Mouse (Mus musculus) embryonic facial prominence, embryonic 15.5 days (tissue): ENCODE results near the gene Pkmyt1. TPM values are rescaled to one million over a fixed set of nuclear protein-coding genes. Genes with fewer than 3 reads are reported as not detected.

Experiments used
- ATAC-seq: fragments of 200-750 bp; cut with Nextera tagmentation; 2 replicates; pipeline ENCODE4 v1.8.0; 2017; ENCODE audit warnings: low read depth, moderate TSS enrichment; ENCODE audit not compliant: insufficient number of reproducible peaks, low FRiP score, low TSS enrichment
- H3K27ac ChIP-seq: fragments of 300-500 bp; sonication (generic); replicated peaks from 2 replicates; pipeline ENCODE4 v1.5.1; 2015; ENCODE audit warnings: mild to moderate bottlenecking, inconsistent platforms
- H3K27me3 ChIP-seq: fragments of 300-500 bp; sonication (generic); 2 replicates; pipeline ENCODE4 v1.6.1; 2015; ENCODE audit warnings: inconsistent platforms
- H3K36me3 ChIP-seq: fragments of 300-500 bp; sonication (generic); 2 replicates; pipeline ENCODE4 v1.6.1; 2015; ENCODE audit warnings: mild to moderate bottlenecking, inconsistent platforms
- H3K4me1 ChIP-seq: fragments of 300-500 bp; sonication (generic); 2 replicates; pipeline ENCODE4 v1.6.1; 2015; ENCODE audit warnings: inconsistent platforms
- H3K4me2 ChIP-seq: fragments of 300-500 bp; sonication (generic); replicated peaks from 2 replicates; pipeline ENCODE4 v1.6.1; 2015; ENCODE audit warnings: mild to moderate bottlenecking, inconsistent platforms
- H3K4me3 ChIP-seq: fragments of 300-500 bp; sonication (generic); replicated peaks from 2 replicates; pipeline ENCODE4 v1.5.1; 2015; ENCODE audit warnings: mild to moderate bottlenecking, inconsistent platforms
- H3K9ac ChIP-seq: fragments of 300-500 bp; sonication (generic); 2 replicates; pipeline ENCODE4 v1.6.1; 2015; ENCODE audit warnings: inconsistent platforms
- H3K9me3 ChIP-seq: fragments of 300-500 bp; sonication (generic); replicated peaks from 2 replicates; pipeline ENCODE4 v1.6.1; 2016; ENCODE audit warnings: inconsistent platforms
- WGBS: fragments of 180-500 bp; shearing (Covaris S2); methylation state at CpG from one replicate; pipeline ENCODE4 v1.1.7; 2015; 5-methylcytosine and 5-hydroxymethylcytosine counted together
- polyA plus RNA-seq: library from polyadenylated mRNA; unstranded; fragments of >200 nt; fragmentation: Nextera tagmentation; extraction: Ambion mirVana; gene quantifications from 2 replicates; pipeline ENCODE4 v1.2.1, GENCODE M21; 2015

Pkmyt1 gene
- polyA plus RNA-seq, 1 experiment from 2014 or later: 55.8 TPM

DNA sequence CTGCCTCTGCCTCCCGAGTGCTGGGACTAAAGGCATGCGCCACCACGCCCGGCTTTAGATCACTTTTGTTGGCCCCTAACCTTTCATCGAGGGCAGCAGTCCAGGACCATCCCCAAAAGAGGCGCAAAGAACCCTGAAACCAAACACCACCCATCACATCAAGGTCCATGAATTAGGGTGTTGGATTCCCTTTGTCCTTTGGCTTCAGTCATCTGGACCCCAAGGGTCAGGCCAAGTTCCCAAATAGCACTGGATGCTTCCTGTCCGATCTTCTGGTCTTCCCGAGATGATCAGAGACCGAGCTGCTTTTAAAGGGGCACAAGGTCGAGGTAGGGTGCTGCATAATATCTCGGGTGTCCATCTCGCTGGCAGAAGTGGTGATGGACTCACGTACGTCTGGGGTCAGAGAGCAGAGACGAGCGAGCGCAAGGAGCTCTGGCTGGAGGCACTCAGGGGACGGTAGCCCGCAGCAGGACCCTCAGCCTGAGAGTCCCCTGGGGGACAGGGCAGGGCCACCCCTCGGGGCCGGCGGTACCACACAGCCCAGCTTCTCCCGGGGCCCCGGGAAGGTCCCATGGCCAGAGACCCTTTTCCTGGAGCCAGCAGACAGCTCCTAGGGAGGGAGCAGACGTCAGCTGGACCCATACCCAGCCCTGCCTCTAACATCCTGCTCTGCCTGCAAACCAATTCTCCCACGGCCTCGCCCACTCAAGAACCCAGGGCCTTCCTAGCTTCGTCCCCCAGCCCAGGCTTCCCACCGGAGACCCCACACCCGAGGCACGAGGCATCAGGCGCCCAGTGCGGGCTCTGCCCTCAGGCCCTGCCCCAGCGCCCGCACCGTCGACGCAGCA lies 15.4 kb downstream of the Pkmyt1 start:
- no peak for ATAC-seq
- Histone ChIP-seq H3K4me3 (peak overlapping the region; percentile 42), H3K4me2 (peak overlapping the region; percentile 50), H3K36me3 (peaks cover 4% of the 10 kb centered on the region; the same call in 1 of the 2 replicates), H3K27me3 (peaks cover 64% of the 10 kb centered on the region), H3K4me1 (peaks cover 69% of the 10 kb centered on the region), H3K27ac (no peak overlapping the region), H3K9ac (no peak overlapping the region; the same call in 1 of the 2 replicates), H3K9me3 (no peaks in the 10 kb centered on the region)
- WGBS: 44% methylated on average over 38 of the region's 38 CpGs

DNA sequence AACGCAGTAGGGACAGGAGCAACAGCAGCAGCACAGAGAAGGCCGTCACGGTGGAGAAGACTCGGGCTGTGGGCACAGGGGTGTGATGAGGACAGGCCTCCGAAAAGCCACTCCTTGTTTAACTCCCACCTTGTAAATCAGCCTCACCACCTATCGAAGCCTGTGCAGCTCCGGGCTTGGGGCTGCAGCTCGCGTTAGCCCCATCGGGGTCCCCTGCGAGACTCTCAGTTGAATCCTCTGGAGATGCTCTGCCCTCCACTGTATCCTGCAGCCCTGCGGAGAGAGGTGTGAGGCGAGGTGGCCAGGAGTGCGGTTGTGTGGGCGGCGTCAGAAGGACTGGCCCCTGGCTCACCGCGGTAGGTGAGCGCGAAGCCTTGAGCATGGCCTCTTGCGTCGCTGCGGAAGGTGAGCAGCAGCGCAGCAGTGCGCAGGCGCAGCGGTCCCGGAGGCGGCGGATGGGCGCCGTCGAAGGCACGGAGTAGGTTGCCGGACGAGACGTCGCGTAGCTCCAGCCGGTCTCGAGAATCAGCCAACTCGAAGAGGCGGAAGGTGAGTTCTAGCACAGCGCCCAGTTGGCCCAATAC lies 16.2 kb downstream of the Pkmyt1 start:
- H3K9ac ChIP-seq: no peak overlapping the region; the same call in 1 of the 2 replicates
- 10% methylated on average over 44 of the region's 44 CpGs for WGBS
- H3K4me1 ChIP-seq: peaks cover 69% of the 10 kb centered on the region
- ATAC-seq: no peak
- peaks cover 69% of the 10 kb centered on the region for H3K27me3 ChIP-seq
- no peaks in the 10 kb centered on the region for H3K36me3 ChIP-seq
- H3K9me3 ChIP-seq: no peaks in the 10 kb centered on the region
- H3K27ac ChIP-seq: no peak overlapping the region
- peak overlapping the region; percentile 42 for H3K4me3 ChIP-seq
- peak overlapping the region; percentile 50 for H3K4me2 ChIP-seq

DNA sequence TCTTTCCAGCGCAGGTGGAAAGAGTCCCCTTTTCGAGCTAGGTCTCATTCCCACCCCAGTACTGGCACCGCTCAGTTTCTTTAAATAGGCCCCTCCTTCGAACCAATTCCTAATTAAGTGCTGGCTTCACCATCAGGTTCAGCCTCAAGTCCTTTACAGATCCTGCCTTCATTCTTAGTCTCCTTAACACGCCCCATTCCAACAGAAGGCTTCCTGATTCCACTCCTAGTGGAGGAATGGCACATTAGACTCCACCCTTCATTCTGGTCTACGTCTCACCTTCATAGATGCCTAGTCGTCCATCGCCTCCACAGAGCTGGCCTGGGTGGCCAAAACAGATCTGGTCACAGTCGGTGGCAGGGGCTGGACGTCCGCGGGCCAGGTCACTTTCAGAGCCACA lies 16.8 kb downstream of the Pkmyt1 start:
- Histone ChIP-seq H3K9ac (no peak overlapping the region), H3K9me3 (no peaks in the 10 kb centered on the region), H3K27ac (no peak overlapping the region), H3K36me3 (no peaks in the 10 kb centered on the region), H3K27me3 (peaks cover 74% of the 10 kb centered on the region), H3K4me2 (peak overlapping the region; percentile 50), H3K4me3 (peak overlapping the region; percentile 42), H3K4me1 (peaks cover 68% of the 10 kb centered on the region)
- 56% methylated on average over 12 of the region's 12 CpGs for WGBS
- ATAC-seq: no peak

- H3K27me3 ChIP-seq: peaks cover 76% of the 10 kb centered on the region
- H3K36me3 ChIP-seq: no peaks in the 10 kb centered on the region
- peak overlapping the region; percentile 42 for H3K4me3 ChIP-seq
- 19% methylated on average over 8 of the region's 8 CpGs for whole genome bisulfite sequencing
- peak overlapping the region; percentile 17; the same call in 1 of the 2 replicates for H3K4me2 ChIP-seq
- no peak overlapping the region for H3K9ac ChIP-seq
- H3K4me1 ChIP-seq: peaks cover 58% of the 10 kb centered on the region
- H3K9me3 ChIP-seq: no peaks in the 10 kb centered on the region
- no peak for ATAC-seq
- 0 out of 2 replicates have a peak overlapping the region, but pooled peaks have one; percentile 4 for H3K27ac ChIP-seq
These were observed 17.9 kb downstream of the Pkmyt1 start for GRCm38 (mm10) chr17:23744076-23744475.

GRCm38 (mm10) chr17:23744651-23745050 lies 18.5 kb downstream of the Pkmyt1 start:
- Histone ChIP-seq H3K27me3 (peaks cover 73% of the 10 kb centered on the region), H3K36me3 (no peaks in the 10 kb centered on the region), H3K4me1 (peaks cover 54% of the 10 kb centered on the region), H3K9me3 (no peaks in the 10 kb centered on the region), H3K9ac (no peak overlapping the region), H3K4me2 (peak overlapping the region; percentile 62), H3K27ac (no peak overlapping the region), H3K4me3 (peak overlapping the region; percentile 42)
- 3% methylated on average over 14 of the region's 14 CpGs for WGBS
- no peak for ATAC-seq

DNA sequence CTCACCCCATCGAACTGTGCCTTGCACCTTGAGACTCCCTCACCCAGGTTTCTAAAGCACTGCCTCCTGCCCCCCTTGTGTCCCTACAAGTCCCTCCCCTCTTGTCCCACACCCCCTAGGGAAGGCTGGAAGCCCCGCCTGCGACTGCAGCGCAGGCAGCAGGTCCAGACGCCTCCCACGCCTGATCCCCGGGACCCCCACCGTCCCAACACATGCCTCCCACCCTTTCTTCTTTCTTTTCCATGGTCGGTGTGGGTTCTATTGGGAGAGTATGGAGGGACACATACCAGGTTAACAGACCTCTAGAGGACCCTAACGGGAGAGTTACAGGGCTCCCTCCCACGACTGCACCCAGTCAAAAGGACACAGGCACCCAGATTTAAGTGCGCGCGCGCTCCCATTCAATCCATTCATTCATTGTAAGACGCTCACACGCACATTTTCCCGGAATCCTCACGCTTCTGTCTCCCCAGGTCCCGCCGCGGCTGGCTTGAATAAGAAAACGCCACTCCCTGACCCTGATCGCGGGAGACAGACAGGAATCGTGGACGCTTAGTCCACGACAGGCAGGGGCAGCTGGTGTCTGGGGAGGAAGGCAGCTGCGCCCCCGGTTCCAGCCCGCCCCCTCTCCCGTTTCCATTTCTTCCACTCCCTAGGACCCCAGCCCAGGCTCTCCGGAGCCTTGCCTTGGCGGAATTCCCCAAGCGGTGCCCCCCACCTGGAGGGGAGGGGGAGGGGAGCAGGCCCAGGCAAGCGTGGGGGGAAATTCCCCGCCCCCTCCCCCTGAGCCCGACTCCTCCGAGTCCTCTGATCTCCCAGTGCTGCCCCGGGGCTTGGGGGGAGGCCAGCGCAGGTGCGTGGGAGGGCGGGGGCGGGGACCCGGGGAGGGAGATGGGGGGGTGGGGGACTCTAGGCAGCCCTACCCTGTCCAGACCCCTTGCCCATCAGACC lies 19.4 kb downstream of the Pkmyt1 start, which contains the start of gene Kremen2:
TSS of gene Kremen2 (minus strand) at position 533 of the 951 bp plus-strand sequence.
- no peaks in the 10 kb centered on the region for H3K36me3 ChIP-seq
- H3K4me2 ChIP-seq: peak within 1 kb of the TSS; percentile 62
- H3K9ac ChIP-seq: no peak within 1 kb of the TSS
- ATAC-seq: no peak
- no peaks in the 10 kb centered on the region for H3K9me3 ChIP-seq
- peak within 1 kb of the TSS; percentile 42 for H3K4me3 ChIP-seq
- WGBS: 1% methylated on average over 42 of the region's 45 CpGs
- H3K27me3 ChIP-seq: peaks cover 70% of the 10 kb centered on the region
- H3K27ac ChIP-seq: peak within 1 kb of the TSS; percentile 34; the same call in 1 of the 2 replicates
- H3K4me1 ChIP-seq: peaks cover 49% of the 10 kb centered on the region

DNA sequence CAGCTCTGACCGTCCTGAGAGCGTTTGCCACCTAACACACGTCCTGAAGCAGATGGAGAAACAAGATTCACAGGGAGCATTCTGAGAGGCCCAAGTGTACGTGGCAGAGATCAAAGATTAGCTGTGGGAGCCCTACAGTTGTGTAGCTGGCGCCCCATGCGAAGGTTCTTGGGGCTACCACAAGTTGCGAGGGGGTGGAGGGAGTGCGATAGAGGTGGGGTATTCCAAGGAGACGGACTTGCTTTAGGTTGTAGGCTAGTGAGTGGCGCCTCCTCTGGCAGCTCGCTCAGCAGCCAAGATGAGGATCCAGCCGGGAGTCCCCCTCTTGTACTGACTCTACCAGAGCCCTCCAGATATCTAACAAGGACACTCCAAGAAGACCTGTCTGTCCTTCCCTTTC lies 20.2 kb downstream of the Pkmyt1 start:
- no peaks in the 10 kb centered on the region for H3K36me3 ChIP-seq
- H3K27me3 ChIP-seq: peaks cover 64% of the 10 kb centered on the region
- H3K4me2 ChIP-seq: peak overlapping the region; percentile 62
- 0 out of 2 replicates have a peak overlapping the region, but pooled peaks have one; percentile 22 for H3K27ac ChIP-seq
- no peak overlapping the region for H3K9ac ChIP-seq
- peak overlapping the region; percentile 42 for H3K4me3 ChIP-seq
- H3K4me1 ChIP-seq: peaks cover 45% of the 10 kb centered on the region
- H3K9me3 ChIP-seq: no peaks in the 10 kb centered on the region
- no peak for ATAC-seq
- WGBS: 5% methylated on average over 12 of the region's 12 CpGs

GRCm38 (mm10) chr17:23746767-23747166 lies 20.6 kb downstream of the Pkmyt1 start:
- Histone ChIP-seq H3K27me3 (peaks cover 60% of the 10 kb centered on the region), H3K9ac (no peak overlapping the region), H3K4me3 (no peak overlapping the region), H3K4me2 (no peak overlapping the region), H3K9me3 (no peaks in the 10 kb centered on the region), H3K4me1 (peaks cover 41% of the 10 kb centered on the region), H3K27ac (0 out of 2 replicates have a peak overlapping the region, but pooled peaks have one; percentile 22), H3K36me3 (peaks cover 4% of the 10 kb centered on the region; the same call in 1 of the 2 replicates)
- WGBS: 76% methylated on average over 3 of the region's 3 CpGs
- ATAC-seq: no peak

DNA sequence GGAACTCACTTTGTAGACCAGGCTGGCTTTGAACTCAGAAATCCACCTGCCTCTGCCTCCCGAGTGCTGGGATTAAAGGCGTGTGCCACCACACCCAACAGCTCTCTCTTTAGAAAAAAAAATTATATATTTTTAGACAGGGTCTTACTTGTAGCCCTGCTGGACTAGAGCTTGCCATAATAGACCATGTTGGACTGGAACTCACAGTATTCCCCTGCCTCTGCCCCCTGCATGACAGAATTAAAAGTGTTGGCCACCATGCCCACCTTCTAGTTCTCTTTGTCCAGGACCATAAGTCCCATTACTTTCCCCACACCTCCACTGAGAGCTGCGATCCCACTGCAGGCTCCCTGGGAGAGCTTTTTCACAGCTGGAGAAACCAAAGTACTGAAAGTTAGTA lies 21.3 kb downstream of the Pkmyt1 start:
- peaks cover 11% of the 10 kb centered on the region for H3K36me3 ChIP-seq
- H3K27me3 ChIP-seq: peaks cover 53% of the 10 kb centered on the region
- H3K4me2 ChIP-seq: no peak overlapping the region
- WGBS: 76% methylated on average over 3 of the region's 3 CpGs
- H3K9ac ChIP-seq: no peak overlapping the region
- no peaks in the 10 kb centered on the region for H3K9me3 ChIP-seq
- ATAC-seq: no peak
- H3K27ac ChIP-seq: no peak overlapping the region
- no peak overlapping the region for H3K4me3 ChIP-seq
- H3K4me1 ChIP-seq: peaks cover 34% of the 10 kb centered on the region

DNA sequence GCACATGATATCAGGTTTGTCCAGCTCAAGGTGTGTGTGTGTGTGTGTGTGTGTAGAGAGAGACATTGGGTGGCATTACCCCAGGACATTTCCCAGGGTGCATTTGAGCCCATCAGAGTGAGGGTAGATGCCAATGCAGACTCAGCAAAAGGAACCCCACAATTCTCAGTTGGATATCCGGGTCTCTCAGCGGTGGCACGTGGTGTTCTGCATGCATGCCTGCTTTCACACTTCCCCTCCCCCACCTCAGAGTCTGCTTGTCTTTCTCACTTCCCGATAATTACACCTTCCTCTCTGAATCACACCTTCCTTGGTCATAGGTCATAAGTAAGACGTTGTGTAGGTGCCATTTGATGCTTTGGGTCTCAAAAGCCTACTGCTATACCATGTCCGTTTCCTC lies 21.9 kb downstream of the Pkmyt1 start:
- ATAC-seq: no peak
- WGBS: 28% methylated on average over 6 of the region's 6 CpGs
- no peak overlapping the region for H3K4me2 ChIP-seq
- H3K4me1 ChIP-seq: peaks cover 28% of the 10 kb centered on the region
- H3K4me3 ChIP-seq: no peak overlapping the region
- H3K27ac ChIP-seq: no peak overlapping the region
- H3K9me3 ChIP-seq: no peaks in the 10 kb centered on the region
- no peak overlapping the region for H3K9ac ChIP-seq
- H3K36me3 ChIP-seq: peaks cover 16% of the 10 kb centered on the region
- peaks cover 47% of the 10 kb centered on the region for H3K27me3 ChIP-seq
